Mouse (Mus musculus): ENCODE results near the gene B3gnt8.

GRCm38 (mm10) chr7:25610056-25610455, 16.4 kb upstream of the B3gnt8 start:
- no peak for TF ChIP-seq POLR2A (IDR thresholded peaks at IDR 0.05; ENCODE audit: extremely low read depth, insufficient read depth, low read length)
- TF ChIP-seq CTCF (IDR thresholded peaks at IDR 0.05; ENCODE audit: extremely low read depth, insufficient read depth, low read length): no peak
